ENCODE assay signal across 8 mouse cellular contexts in the genomic region with DNA sequence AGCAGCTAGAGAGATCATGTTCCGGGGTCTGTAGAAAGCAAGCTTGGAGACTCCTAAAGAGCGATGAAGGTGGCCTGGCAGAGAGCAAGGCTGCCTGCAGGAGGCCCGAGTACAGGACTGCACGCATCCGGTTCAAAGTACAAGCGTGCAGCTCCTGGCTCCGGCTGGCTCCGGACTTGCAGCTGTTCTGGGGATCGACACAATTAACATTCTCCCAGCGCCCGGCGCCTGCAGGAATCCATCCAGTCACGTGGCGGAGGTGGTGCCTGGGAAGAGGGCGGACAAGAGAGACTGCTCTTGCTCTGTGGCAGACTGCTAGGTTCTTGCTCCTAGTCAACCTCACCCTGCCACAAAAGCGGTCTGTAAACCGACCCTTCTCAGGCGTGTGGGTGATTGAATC.
DNase-seq lines count a peak whose midpoint lies in the region; ATAC-seq lines count a peak whose summit lies in the region.

No protein-coding gene starts in this region.

- H3K27ac ChIP-seq in intestine, embryonic 16.5 days (ENCODE audit: low read length) = peak overlapping the region; percentile 94

- peak overlapping the region; percentile 23; the same call in 1 of the 2 replicates for H3K4me3 ChIP-seq in intestine, embryonic 16.5 days (ENCODE audit: low read length)

- H3K36me3 ChIP-seq in intestine, embryonic 16.5 days (ENCODE audit: control insufficient read depth, insufficient read depth, low read length) = no peaks in the 10 kb centered on the region

- peaks cover 29% of the 10 kb centered on the region for H3K4me1 ChIP-seq in intestine, embryonic 16.5 days (ENCODE audit: control insufficient read depth, insufficient read depth, low read length)

- H3K27me3 ChIP-seq in intestine, embryonic 16.5 days (replicated peaks; ENCODE audit: control insufficient read depth, insufficient read depth, low read length) = no peaks in the 10 kb centered on the region

- 2% methylated on average over 18 of the region's 18 CpGs for WGBS in intestine, embryonic 16.5 days

- no peaks in the 10 kb centered on the region for H3K9me3 ChIP-seq in intestine, embryonic 16.5 days (ENCODE audit: control insufficient read depth, low read length)

- peak; percentile 85 for DNase-seq in adrenal gland, adult 2 months
- DNase-seq in embryo, embryonic 11.5 days (ENCODE audit: low read depth, low spot score) = peak; percentile 80
- peak; percentile 55 to 67 for DNase-seq in gastrocnemius, postnatal 36 days
- peak; percentile 76 to 89 for DNase-seq in left cerebral cortex, adult 9 months (ENCODE audit: low spot score in 2 of 2)
- DNase-seq in lung, postnatal 4 days = peak; percentile 81 to 89
- DNase-seq in right cerebral cortex, postnatal 36 days (ENCODE audit: low spot score in 2 of 2) = peak; percentile 80 to 85

- H3K4me2 ChIP-seq in intestine, embryonic 16.5 days (ENCODE audit: low read depth, low read length) = peak overlapping the region; percentile 54

- peak overlapping the region; percentile 60 for H3K9ac ChIP-seq in intestine, embryonic 16.5 days (ENCODE audit: low read depth, low read length)

- intact Hi-C loops in gastrocnemius, postnatal 36 days (cut with DNase I) = no loop called here

- peak; percentile 85 for ATAC-seq in intestine, embryonic 16.5 days
- no peak for ATAC-seq in activated CD4-positive, CD25-positive, alpha-beta regulatory T cell, adult 4 months
